Mouse (Mus musculus) liver, adult 2 months (tissue): ENCODE results near the gene Zfp775.

Experiments used
- CTCF ChIP-seq: fragments of 200-500 bp; IDR thresholded peaks from 2 replicates; pipeline ENCODE4 v1.5.1; 2011; ENCODE audit warnings: low read depth, low read length, control low read depth
- POLR2A ChIP-seq: fragments of 200-500 bp; IDR thresholded peaks from 2 replicates; pipeline ENCODE4 v1.6.1; 2011; ENCODE audit warnings: low read length, control low read depth; ENCODE audit not compliant: insufficient read depth; ENCODE audit errors: extremely low read depth

GRCm38 (mm10) chr6:48555104-48555890, 46.6 kb upstream of the Zfp775 start:
- TF ChIP-seq CTCF: no peak
- no peak for TF ChIP-seq POLR2A
